ENCODE assay signal across 26 mouse cellular contexts in genomic region chr4:102321340-102321739, GRCm38 (mm10).
A peak's percentile ranks its signal among the peaks of the same experiment; 100 is the strongest.
DNase-seq lines count a peak whose midpoint lies in the region; ATAC-seq and TF ChIP-seq lines count a peak whose summit lies in the region.
"Had no signal": no experiment of that assay in that cellular context is flagged by ENCODE, and none has a peak within 500 bp of the region (broad histone marks: within the 10 kb centered on the region; RNA-seq: fewer than 3 reads in every experiment).

No protein-coding gene starts in this region.

- H3K9me3 ChIP-seq in forebrain, postnatal 0 days (ENCODE audit: low read length): no peaks in the 10 kb centered on the region
- H3K9me3 ChIP-seq in forebrain, embryonic 11.5 days (ENCODE audit: control insufficient read depth, low read length): no peaks in the 10 kb centered on the region
- no peaks in the 10 kb centered on the region for H3K9me3 ChIP-seq in kidney, postnatal 0 days (replicated peaks; ENCODE audit: low read length)
- H3K9me3 ChIP-seq: embryonic facial prominence, embryonic 12.5 days; forebrain, embryonic 12.5 days; heart, embryonic 13.5 days; kidney, embryonic 15.5 days; midbrain, embryonic 12.5 days; neural tube, embryonic 12.5 days had no signal

- H3K4me3 ChIP-seq in forebrain, postnatal 0 days (ENCODE audit: low read depth, low read length): no peak overlapping the region
- H3K4me3 ChIP-seq in forebrain, embryonic 11.5 days (ENCODE audit: low read depth, low read length): no peak overlapping the region
- H3K4me3 ChIP-seq in kidney, postnatal 0 days (replicated peaks; ENCODE audit: low read depth, low read length): no peak overlapping the region
- H3K4me3 ChIP-seq: embryonic facial prominence, embryonic 12.5 days; forebrain, embryonic 12.5 days; heart, embryonic 13.5 days; kidney, embryonic 15.5 days; midbrain, embryonic 12.5 days; neural tube, embryonic 12.5 days had no signal

- no peak for DNase-seq in forebrain, postnatal 0 days
- DNase-seq in forebrain, embryonic 11.5 days (ENCODE audit: low spot score): no peak
- DNase-seq in kidney, postnatal 0 days (ENCODE audit: low spot score): peak; percentile 5
- DNase-seq in kidney, adult 8-10 months: no peak
- DNase-seq in lung, postnatal 36 days: peak; percentile 0
- DNase-seq in lung, postnatal 4 days: no peak
- no peak for DNase-seq in layer of hippocampus, postnatal 36 days
- DNase-seq: adrenal gland, adult 8-10 months; cerebellum, adult 11-12 months; cerebellum, postnatal 10 days; kidney, postnatal 4 days; layer of hippocampus, adult 9-11 months; lung, adult 2 months; retina, postnatal 1 day; right cerebral cortex, postnatal 25 days; spleen, adult 18-20 months had no signal

- no peaks in the 10 kb centered on the region for H3K4me1 ChIP-seq in forebrain, postnatal 0 days (ENCODE audit: insufficient read depth)
- H3K4me1 ChIP-seq in forebrain, embryonic 11.5 days (replicated peaks; ENCODE audit: control insufficient read depth, insufficient read depth, low read length): no peaks in the 10 kb centered on the region
- no peaks in the 10 kb centered on the region for H3K4me1 ChIP-seq in kidney, postnatal 0 days (replicated peaks; ENCODE audit: insufficient read depth, low read length)
- H3K4me1 ChIP-seq: forebrain, embryonic 12.5 days; kidney, embryonic 15.5 days; midbrain, embryonic 12.5 days; neural tube, embryonic 12.5 days had no signal

- no peak overlapping the region for H3K4me2 ChIP-seq in forebrain, postnatal 0 days (ENCODE audit: low read depth)
- no peak overlapping the region for H3K4me2 ChIP-seq in forebrain, embryonic 11.5 days (ENCODE audit: low read depth, low read length, severe bottlenecking)
- H3K4me2 ChIP-seq in kidney, postnatal 0 days (ENCODE audit: low read length): no peak overlapping the region
- H3K4me2 ChIP-seq: embryonic facial prominence, embryonic 12.5 days; forebrain, embryonic 12.5 days; heart, embryonic 13.5 days; hindbrain, embryonic 14.5 days; kidney, embryonic 15.5 days; midbrain, embryonic 12.5 days; neural tube, embryonic 12.5 days had no signal

- ATAC-seq in forebrain, postnatal 0 days: no peak
- no peak for ATAC-seq in forebrain, embryonic 11.5 days (replicated peaks; ENCODE audit: low FRiP score)
- no peak for ATAC-seq in kidney, postnatal 0 days (replicated peaks; ENCODE audit: low FRiP score, low read depth)
- ATAC-seq in megakaryocyte, adult 5-6 weeks (ENCODE audit: poor library complexity, severe bottlenecking): no peak
- ATAC-seq: activated CD4-positive, CD25-positive, alpha-beta regulatory T cell, adult 4 months; intestine, embryonic 16.5 days had no signal

- H3K9ac ChIP-seq in forebrain, postnatal 0 days: no peak overlapping the region
- H3K9ac ChIP-seq in forebrain, embryonic 11.5 days (ENCODE audit: low read length): no peak overlapping the region
- H3K9ac ChIP-seq in kidney, postnatal 0 days (ENCODE audit: low read depth, low read length): no peak overlapping the region
- H3K9ac ChIP-seq: embryonic facial prominence, embryonic 12.5 days; forebrain, embryonic 12.5 days; heart, embryonic 13.5 days; hindbrain, embryonic 14.5 days; kidney, embryonic 15.5 days; midbrain, embryonic 12.5 days; neural tube, embryonic 12.5 days had no signal

- no peaks in the 10 kb centered on the region for H3K36me3 ChIP-seq in forebrain, postnatal 0 days (ENCODE audit: insufficient read depth)
- no peaks in the 10 kb centered on the region for H3K36me3 ChIP-seq in forebrain, embryonic 11.5 days (ENCODE audit: control insufficient read depth, insufficient read depth, low read length)
- no peaks in the 10 kb centered on the region for H3K36me3 ChIP-seq in kidney, postnatal 0 days (ENCODE audit: insufficient read depth, low read length)
- H3K36me3 ChIP-seq: embryonic facial prominence, embryonic 12.5 days; forebrain, embryonic 12.5 days; heart, embryonic 13.5 days; kidney, embryonic 15.5 days; midbrain, embryonic 12.5 days; neural tube, embryonic 12.5 days had no signal

- WGBS in forebrain, postnatal 0 days: 79% methylated on average over 3 of the region's 3 CpGs
- WGBS in forebrain, embryonic 11.5 days: 81% methylated on average over 3 of the region's 3 CpGs
- WGBS in kidney, postnatal 0 days: 69% methylated on average over 3 of the region's 3 CpGs

- H3K27me3 ChIP-seq in forebrain, postnatal 0 days (ENCODE audit: insufficient read depth, low read length): no peaks in the 10 kb centered on the region
- H3K27me3 ChIP-seq in forebrain, embryonic 11.5 days (ENCODE audit: control insufficient read depth, insufficient read depth, low read length): no peaks in the 10 kb centered on the region
- no peaks in the 10 kb centered on the region for H3K27me3 ChIP-seq in kidney, postnatal 0 days (ENCODE audit: insufficient read depth, low read length)
- H3K27me3 ChIP-seq: embryonic facial prominence, embryonic 12.5 days; forebrain, embryonic 12.5 days; heart, embryonic 13.5 days; kidney, embryonic 15.5 days; midbrain, embryonic 12.5 days; neural tube, embryonic 12.5 days had no signal

- no peak overlapping the region for H3K27ac ChIP-seq in forebrain, postnatal 0 days (ENCODE audit: low read depth, low read length)
- H3K27ac ChIP-seq in forebrain, embryonic 11.5 days (ENCODE audit: low read depth, low read length): no peak overlapping the region
- no peak overlapping the region for H3K27ac ChIP-seq in kidney, postnatal 0 days
- H3K27ac ChIP-seq: embryonic facial prominence, embryonic 12.5 days; forebrain, embryonic 12.5 days; heart, embryonic 13.5 days; hindbrain, embryonic 14.5 days; kidney, embryonic 15.5 days; midbrain, embryonic 12.5 days; neural tube, embryonic 12.5 days had no signal

- 0 out of 2 replicates have a peak, but pooled peaks have one; percentile 19 for TF ChIP-seq CTCF in forebrain, postnatal 0 days (IDR thresholded peaks at IDR 0.05; ENCODE audit: low read depth)
- TF ChIP-seq CTCF in kidney, postnatal 0 days (IDR thresholded peaks at IDR 0.05; ENCODE audit: low read depth): peak; percentile 42; the same call in 1 of the 2 replicates

Comparison
In these comparisons a context has a peak if more than half of its experiments do, and no peak if none do; other contexts are left out.
1. DNase-seq: peak in kidney, postnatal 0 days (single experiment) and lung, postnatal 36 days (single experiment); none in forebrain, postnatal 0 days (single experiment), forebrain, embryonic 11.5 days (single experiment), kidney, adult 8-10 months (0 of 2), lung, postnatal 4 days (0 of 2) and layer of hippocampus, postnatal 36 days (0 of 2).